Mouse (Mus musculus) adrenal gland, adult 2 months (tissue): ENCODE measurements around the gene Gm20696. TPM values are rescaled to one million over a fixed set of nuclear protein-coding genes. Genes with fewer than 3 reads are reported as not detected.

Experiments used
- DNase-seq: peaks from one replicate; pipeline ENCODE4 v3.0.0; 2021
- polyA plus RNA-seq: library from polyadenylated mRNA; depleted of rRNA; stranded (reverse); fragments of >200 nt; gene quantifications from 2 replicates; pipeline ENCODE4 v1.2.3, GENCODE M21; 2012
- total RNA-seq, 2 experiments: library from RNA; stranded (reverse); gene quantifications; 2 replicates each; pipeline ENCODE4 v1.2.3; 2021

Gene Gm20696
- total and polyA plus RNA-seq, 3 experiments: 1.8 to 3.0 (median 2.3) TPM

DNA sequence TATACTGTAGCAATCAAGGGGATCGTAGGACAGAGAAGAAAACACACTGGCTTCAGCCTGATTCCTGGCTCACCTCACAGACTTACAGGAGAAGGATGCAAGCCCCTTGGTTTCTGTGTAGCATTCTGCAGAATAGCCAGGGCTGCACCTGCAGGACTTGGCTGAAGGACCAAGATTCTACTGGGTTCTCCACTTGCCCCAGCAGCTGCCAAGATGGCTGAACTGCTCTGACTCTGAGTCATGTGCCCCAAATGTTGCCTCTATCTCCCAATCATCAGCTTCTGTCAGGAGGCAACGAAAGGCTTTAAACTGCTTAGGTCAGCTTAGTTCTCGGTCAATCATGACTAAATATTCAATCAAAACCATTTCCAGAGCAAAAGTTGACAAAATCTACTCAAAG lies 42.1 kb downstream of the Gm20696 start:
- DNase-seq: no peak

DNA sequence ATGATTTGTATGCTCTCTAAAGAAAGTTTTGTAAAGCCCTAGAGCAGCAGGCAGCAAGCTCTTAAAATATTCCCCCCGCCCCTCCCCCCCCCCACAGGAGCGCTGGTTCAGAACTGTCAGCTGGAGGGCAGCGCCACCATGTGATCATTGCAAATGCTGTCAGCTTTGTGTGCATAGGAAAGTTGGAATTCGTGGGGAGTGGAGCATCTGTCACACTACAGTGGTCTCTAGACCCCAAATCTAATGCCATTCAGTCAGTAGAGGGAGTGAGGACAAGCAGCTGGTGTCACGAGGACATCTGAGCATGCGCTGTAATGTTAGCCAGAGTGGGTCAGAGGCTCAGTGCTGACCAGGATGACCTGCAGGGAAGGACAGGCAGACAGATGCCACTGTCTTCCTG lies 43.0 kb downstream of the Gm20696 start:
- DNase-seq: no peak

DNA sequence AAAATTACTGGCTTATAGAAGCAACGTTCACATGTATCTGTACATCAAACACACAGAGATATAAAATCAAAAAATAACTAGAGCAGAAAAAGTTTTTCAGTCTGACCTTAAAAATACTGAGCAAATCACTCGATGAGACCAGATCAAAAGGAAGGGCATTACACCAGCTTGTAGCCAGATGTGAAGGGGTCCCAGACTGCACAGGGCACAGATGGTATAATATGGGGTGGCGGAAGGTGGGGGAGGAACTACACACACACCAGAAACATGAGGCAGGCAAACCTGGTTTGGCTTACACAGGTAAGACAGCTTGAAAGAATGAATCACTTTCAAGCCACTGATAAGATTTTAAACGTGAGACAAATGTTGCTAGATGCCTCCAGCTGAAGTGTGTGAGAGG lies 45.4 kb downstream of the Gm20696 start:
- no peak for DNase-seq

DNA sequence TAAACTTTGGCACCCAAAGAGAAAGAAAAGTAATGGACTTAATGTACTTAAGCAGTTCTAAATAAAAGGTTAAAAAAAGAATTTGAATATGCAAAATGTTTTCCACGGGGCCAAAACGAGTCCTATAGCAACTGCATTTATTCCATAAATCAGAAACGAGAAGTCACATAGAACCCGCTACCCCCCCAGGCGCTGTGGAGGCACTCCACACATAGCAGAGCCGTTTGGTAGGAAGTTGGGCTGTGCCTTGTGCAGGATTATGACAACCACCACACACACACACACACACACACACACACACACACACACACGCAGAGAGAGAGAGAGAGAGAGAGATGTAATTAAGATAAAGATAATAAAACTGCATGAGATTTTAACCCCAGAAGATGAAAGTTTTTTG lies 46.1 kb downstream of the Gm20696 start:
- DNase-seq: no peak

DNA sequence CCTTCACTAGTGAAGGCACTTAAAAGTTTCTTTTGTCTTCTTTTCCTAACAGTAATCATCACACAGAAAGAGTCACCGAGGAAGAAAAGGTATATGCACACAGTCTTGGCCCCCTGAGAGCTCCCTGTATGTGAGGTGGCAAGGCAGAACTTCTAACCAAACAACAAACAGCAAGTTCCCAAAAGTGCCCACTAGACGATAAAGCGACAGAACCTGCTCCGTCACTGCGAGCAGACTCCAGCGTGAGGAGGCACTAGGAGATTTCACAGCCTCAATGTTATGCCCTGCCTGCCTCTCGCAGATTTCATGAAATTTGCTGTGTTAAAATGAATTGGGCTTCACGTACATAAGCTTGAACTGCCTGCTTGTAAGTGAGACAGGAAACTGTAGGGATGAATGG lies 46.6 kb downstream of the Gm20696 start:
- no peak for DNase-seq

DNA sequence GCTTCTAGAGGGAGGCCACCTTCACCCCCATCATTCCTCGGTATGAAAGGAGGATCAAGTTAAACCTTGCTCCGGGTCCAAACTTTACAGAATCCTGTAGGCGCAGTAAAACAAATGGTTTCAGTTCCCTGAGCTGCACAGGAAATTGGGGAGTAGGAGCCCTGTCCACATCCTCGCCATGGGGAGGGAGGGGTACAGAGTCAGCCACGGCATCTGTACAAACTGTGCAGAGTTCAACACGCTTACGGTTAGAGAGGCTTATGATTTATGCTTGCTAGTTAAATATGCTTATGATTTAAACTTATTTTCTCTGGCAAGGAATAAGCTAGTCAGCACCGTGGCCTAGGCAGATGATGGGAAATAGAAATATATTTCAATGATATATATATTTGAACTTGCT lies 47.1 kb downstream of the Gm20696 start:
- no peak for DNase-seq

DNA sequence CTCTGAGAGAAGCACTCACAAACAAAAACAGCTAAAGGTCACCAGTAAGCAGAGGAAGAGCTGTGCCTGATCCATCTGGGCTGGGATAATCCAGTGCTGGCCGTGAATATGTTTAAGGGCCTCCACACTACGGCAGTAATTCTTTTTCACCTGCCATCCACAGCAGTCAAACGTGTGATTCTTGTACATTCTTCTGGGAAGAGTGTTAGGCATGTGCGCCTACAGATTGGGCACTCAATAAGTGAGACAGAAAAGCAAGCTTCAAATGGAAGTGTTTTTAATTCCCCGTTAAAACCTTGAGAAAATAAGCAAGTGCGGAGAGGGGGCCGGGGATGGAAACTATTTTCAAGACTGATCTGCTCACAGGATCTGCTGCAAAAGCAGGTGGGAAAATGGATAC lies 48.7 kb downstream of the Gm20696 start:
- DNase-seq: no peak

DNA sequence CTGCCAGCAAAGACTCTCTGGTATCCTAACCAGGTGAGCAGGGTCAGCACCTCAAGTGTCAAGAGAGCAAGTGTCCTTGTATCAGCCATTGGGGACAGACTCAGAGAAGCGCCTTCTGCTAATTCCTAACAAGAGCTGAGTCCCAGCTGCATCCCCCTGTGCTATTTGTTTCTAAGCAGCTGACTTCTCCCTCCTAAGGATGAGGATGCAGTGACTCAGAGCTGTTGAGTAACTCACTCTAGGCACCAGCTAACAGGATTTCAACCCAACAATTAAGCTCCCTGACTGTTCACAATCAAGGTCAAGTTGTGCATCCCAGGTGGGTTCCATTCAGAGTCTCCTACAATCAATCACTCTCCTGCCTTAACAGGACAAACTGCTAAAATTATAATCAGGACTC lies 49.2 kb downstream of the Gm20696 start:
- no peak for DNase-seq

DNA sequence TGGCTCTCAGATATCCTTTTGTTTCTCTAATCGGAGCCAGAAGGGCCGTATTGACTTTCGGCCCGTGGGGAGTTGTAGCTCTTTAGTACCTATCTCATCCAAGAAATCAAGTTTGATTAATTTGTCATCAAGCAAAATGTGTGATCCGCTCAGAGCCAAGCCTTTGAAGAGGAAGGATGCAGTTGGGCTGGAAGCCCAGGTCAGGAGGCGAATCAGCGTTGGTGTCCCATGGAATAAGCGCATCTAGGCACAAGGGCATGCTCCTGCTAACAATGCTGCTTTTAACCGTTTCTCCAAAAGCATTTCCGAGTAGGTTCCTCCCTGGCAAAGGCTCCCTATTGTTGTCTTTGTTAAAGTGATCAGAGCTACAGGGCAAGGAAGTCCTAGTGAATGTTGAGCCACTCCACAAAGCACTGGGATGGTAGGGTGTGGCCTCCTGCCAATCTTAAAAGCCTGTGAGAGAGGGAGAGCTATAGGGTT lies 51.3 kb downstream of the Gm20696 start:
- no peak for DNase-seq

DNA sequence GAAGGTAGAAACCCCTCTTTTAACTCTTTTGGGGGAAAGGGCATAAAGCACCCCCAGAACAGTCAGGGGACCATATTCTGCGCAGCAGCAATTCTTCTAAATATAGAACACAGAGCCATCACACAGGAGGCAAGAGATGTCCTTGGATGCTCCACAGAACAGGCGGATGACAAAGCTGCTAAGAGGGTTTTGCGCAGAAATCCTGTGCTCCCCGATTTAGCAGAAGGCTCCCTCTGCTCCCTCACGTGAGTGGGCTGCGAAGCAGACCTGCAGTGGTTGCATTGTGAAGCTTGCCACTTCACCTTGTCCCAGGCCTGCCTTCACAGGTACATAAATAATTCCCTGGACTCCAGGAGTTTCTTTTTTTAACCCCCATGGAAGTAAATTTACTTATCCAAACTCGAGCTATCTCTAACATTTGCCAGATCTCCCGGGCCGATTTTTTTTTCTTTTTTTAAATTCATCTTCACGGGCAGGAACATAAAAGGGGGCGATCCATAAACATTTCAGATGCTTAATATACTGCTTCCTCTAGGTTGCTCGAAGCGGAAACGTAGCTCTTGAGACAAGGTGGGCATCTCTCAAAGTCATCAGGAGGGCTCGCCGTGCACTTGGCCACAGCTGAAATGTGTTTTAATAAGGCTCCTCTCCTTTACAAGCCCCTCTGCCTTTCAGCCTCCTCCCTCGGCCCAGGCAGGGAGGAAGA lies 51.9 kb downstream of the Gm20696 start:
- DNase-seq: no peak

DNA sequence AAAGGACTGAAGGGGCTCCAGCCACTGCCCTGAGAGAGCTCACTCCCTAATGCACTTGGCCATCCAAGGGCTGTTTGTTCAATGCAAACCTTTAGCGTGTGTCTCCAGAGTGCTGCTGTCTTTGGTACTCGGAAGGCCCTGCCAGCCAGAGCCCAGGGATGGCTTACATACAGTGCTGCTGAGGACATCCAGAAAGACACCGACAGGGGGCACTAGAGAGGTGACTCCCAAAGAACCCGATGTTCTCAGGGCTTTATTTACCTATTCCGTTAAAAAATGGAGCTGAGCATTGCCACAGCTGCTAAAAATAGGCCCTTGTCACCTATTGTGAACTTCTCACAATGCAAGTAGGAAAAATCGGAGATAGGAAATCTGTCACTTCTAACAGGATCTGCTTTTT lies 54.7 kb downstream of the Gm20696 start:
- DNase-seq: no peak

DNA sequence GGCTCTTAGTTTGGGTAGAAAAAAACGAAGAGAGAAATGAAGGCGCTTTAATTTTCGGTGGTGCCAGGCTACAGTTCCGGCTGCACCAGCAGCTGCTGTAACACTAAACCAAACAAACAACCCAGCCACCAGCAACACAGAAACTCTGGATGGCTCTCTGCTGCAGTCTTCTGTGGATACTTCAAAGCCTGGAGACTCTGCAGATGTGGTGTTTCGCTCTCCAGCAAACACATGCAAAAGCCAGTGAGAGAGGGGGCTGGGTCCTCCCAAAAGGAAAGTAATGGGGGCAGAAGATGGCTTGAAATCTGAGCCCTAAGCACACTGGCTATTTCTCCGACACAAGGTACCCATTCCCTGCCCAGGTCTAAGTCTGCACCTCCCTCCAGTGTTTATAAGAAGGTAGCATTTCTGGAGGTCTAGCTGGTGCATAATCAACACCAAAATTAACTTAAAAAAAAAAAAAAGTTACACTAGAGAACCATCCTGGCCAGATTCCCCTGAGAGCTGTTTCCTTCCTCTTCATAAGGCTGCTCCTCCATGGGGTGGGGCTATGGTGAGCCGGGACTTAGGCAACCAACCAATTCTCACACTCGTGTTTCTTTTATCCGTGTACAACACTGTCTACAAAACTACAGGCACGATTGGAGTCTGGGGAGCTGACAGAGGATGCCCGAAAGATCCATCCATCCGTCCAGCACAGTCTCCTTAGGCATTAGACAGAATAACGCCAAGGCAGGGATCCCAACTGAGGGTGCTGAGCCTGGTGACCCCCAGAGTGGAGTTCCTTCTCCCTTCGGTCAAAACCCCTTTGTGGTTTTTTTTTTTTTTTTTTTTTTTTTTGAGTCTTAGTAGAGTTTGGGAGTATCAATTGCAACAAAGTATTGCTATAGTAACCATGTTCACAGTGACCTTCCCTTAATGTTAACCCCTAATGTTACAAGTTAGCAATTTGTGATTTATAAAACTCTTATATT lies 55.9 kb downstream of the Gm20696 start:
- DNase-seq: no peak

DNA sequence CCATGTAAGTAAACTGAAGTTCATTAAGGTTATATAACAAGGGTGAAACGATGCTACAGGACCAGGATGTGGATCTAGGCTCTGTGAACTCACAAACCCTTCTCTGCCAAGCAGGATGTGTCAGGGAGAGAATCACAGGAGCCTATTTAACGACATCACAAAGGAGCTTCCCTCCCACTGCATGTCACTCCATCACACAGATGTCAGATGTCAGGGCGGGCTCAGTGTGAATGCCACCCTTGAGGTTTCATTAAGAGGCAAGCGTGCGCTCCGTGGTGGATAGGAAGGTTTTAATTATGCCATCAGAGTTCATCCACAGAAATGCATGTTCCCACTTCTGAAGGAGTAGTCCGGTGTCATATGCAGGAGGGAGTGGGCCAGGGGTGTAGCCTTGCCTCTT lies 60.5 kb downstream of the Gm20696 start:
- DNase-seq: no peak

DNA sequence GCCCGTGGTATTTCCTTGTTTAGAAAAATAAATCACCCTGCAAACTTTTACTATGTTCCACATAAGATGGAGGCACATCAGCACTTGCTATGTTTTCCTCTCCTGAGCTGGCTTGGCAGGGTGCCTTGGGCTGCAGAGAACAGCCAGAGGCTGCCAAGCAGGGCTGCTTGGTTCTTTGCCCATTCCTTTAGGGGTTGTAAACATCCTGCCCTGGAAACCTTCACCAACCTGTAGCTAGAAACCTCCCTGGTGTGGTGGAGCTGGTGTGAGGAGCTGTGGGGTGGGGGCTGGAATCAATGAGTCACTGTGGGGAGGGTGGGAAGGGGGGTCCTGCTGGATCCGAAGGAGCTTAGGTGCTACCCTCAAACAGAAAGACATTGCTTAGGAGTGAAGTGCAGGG lies 61.8 kb downstream of the Gm20696 start:
- no peak for DNase-seq

DNA sequence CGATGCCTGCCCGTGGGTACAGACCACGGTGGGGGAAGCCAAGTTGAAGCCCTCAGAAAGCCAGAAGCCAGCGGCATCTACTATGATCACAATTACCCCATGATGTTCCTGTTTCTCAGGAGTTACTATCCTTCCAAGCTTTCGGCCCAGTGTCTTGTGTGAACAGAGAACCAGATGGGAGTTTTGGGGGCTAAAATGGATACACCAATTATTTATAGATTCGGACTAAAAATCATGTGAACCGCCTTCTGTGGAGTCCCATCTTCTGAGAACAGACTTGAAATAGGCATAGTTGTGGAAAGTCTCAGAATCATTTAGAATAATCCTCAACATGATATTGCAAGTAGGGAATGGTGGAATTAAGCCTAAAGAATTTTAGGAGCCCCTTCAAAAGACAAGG lies 64.2 kb downstream of the Gm20696 start:
- no peak for DNase-seq

DNA sequence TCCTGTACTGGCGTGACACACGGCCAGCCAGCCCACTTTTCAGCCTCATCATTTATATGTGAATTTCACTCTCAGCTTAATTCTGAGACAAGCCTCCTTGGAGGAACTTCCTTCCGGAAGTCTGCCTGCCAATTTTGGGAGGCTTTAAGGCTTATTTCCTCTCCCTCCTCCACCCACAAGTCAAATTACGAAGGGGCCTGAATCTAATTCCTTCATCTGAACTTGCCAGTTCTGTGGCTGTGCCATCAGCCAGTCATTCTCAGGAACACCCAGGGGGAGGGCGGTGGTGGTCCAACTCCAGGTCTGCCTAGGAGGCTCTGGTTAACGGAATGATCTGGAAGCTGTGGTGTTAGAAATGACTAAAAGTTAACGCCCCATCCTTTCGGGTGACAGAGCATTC lies 65.7 kb downstream of the Gm20696 start:
- DNase-seq: no peak

DNA sequence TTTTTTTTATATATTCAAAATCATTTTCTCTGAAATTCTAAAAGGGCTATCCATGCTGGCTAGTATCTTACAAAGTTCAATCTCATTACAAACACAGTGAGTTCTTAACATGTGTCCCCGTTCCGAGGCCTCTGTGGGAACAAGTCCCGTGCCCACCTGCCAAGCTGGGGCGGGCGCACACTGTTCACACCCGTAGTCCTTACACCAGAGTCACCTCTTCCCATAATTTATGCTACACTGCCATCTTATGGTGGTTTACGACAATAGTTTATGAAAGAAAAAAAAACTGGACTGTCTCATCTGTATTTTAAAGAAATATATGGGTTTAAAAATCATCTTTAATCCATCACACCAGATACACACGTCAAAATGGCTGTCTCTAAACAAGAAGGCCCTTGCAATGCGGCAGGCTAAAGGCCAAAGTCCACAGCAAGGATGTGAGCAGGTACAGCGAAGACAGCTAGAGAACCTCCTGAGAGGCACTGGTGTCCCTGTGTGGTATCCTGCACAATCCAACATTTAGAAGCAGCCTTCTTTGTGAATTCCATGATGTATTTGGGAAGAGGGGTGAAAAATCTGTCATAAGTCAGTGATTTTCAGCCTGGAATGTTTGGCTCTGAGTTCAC lies 66.3 kb downstream of the Gm20696 start:
- DNase-seq: peak; percentile 35

DNA sequence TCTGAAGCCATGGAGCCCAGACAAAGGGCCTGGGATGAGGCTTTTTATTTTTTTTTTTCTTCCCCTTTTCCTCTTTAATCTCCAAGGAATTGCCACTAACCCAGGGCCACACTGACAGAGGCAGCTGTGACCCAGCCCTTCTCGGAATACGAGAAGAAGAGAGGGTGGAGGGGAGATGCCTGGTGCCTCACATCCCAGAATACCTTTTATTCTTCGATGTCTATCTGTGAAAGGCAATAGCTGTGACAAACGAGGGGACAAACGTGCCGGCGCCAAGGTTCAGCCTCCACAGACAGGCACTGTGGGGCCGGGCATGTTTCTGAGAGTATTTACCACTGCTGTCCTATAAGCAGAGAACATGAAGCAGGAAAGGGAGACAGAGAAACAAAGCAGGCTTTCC lies 66.9 kb downstream of the Gm20696 start:
- DNase-seq: no peak

DNA sequence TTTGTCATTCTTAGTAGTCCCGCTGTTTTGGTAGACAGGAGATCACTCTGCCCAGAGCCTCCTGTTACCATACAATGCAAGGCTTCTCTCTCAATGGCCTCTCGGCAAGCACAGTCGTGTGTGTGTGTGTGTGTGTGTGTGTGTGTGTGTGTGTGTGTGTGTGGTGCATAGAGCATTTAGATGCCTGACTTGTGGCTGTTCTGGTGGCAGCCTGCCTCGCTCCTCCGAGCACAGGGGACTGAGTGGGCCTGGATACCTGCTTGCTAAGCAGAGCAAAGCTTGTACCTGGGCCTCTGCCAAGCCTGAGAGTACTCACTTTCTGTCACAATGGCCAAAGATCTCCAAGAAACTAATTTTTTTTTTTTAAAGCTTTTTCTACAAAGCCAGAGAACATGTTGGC lies 67.4 kb downstream of the Gm20696 start:
- no peak for DNase-seq

DNA sequence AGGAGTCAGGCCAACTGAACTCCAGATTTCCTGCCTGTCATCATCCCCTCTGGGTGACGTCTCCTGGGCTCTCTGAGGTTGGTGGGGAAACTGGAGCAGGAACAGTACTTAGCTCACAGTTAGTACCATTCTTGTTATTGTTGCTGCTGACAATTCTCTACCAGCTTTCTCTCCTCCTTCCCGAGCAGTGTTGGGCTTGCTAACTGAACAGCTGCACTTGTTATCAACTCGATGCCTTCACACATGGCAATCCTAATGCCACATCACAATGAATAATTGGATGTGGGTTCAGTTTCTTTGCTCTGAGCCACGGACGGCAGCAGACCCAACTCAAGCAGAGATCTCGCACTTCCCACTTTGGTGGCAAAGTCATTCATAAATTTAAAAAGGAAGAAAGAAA lies 89.6 kb downstream of the Gm20696 start:
- no peak for DNase-seq

DNA sequence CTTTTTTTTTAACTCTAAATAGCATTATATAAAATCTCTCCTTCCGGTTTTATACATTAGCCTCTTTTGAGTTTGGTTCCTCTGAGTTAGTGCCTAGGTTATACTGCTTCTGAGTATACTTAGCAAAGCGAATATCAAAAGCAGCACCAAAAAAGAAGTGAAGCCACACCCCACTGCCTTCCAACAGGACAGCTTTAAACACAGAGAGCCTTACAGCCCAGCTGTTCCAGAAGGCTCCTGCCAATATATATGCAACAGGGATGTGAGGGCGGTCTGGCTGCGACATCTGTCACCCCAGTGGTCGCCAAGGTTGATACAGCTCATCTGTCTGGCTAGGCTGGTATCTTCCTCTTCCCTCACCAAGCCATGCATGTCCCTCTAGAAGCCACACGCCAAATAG lies 91.0 kb downstream of the Gm20696 start:
- no peak for DNase-seq

DNA sequence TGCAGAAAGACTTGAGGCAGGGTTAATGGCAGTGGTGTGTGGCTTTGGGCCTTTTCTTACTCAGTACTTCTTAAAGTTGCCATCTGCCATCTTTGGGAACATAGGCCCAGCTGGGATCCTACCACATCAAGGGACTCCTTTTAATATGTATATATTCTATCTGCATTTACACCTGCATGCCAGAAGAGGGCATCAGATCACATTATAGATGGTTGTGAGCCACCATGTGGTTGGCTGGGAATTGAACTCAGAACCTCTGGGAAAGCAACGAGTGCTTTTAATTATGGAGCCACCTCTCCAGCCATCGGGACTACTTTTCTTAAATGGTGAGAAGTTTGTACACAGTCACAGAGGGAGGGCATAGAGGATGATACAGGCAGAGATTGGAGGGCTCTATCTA lies 93.3 kb downstream of the Gm20696 start:
- no peak for DNase-seq

DNA sequence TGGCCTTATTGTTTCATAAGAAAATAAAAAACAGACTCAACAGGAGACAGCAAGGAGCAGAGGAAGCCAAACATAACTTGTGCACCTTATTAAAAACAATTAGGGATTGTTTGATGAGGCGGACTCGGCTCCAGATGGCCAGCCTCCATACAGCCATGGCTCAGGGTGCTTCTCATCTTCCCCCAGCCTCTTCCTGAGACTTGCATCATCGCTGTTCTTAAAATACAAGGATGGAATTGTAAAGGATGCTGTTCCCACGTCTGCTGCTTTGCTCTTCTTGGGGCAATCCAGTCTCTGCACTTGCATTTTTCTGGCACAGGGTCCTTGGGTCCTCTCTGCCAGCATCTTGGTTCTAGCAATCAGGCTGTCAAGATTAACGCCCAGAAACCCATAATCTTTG lies 94.5 kb downstream of the Gm20696 start:
- no peak for DNase-seq
